Mouse (Mus musculus) splenic B cell, adult 2 months (primary cell): ENCODE measurements around the gene Gm10135.

ENCODE experiments used
- DNase-seq: peaks from one replicate; pipeline ENCODE4 v3.0.0-alpha.2; 2011; ENCODE audit warnings: low read depth, low spot score
- H3K27me3 ChIP-seq: 2 replicates; pipeline ENCODE4 v1.6.1; 2012; ENCODE audit warnings: mild to moderate bottlenecking, low read length, moderate library complexity, mixed read lengths; ENCODE audit not compliant: control insufficient read depth, poor library complexity, insufficient read depth, severe bottlenecking
- H3K36me3 ChIP-seq: 2 replicates; pipeline ENCODE4 v1.6.1; 2012; ENCODE audit warnings: mild to moderate bottlenecking, low read length, moderate library complexity, mixed read lengths; ENCODE audit not compliant: control insufficient read depth, poor library complexity, insufficient read depth, severe bottlenecking

Gm10135 gene

DNA sequence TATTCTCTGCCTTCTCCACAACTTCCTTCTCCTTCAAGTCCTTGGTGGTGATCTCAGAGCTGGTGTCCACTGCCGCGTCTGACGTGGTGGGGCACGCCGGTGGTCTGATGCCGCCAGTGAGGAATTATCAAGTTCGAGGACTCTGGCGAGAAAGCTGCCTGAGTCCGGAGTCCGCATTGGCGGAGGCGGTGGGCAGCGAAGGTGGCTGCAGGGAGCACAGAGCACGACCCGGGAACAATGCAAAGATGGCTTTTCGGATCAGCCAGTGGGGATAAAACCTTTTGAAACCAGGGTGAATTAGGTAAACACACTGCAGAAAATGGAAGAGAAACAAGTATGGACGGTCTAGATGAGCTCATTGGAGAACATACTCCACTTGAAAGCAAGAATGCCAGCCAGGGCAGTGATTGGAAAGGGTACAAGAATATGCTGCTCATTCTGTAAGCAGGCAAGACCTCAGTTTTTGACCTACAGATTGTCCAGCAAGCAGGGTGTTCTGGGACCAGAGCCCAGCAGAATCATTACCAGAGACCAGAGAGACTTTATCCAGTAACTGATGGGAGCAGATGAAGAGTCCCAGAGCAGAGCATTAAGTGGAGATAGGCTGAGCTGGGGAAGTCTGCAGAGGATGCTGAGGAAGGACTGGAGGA, 41.4 kb downstream of the Gm10135 start:
- no peak for DNase-seq
- Histone ChIP-seq H3K36me3 (no peaks in the 10 kb centered on the region), H3K27me3 (no peaks in the 10 kb centered on the region)

DNA sequence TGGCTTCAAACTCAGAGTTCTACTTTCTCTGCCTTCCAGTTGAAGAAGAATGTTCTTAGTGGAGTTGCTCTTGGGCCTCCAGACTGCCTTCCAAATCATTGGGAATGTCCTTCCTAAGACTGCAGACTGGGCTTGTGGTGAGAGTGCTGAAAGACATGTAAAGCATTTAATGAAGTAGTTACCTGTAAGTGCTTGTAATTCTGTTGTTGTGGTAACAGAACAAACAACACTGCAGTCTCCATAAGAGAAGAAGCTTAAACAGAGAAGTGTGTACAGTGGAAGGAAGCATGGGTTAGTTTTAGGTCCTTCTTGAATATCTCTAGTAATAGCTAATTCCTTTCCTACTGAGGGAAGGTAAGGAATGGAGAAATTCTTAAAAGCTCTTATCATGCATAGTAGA, 47.4 kb downstream of the Gm10135 start:
- DNase-seq: no peak

DNA sequence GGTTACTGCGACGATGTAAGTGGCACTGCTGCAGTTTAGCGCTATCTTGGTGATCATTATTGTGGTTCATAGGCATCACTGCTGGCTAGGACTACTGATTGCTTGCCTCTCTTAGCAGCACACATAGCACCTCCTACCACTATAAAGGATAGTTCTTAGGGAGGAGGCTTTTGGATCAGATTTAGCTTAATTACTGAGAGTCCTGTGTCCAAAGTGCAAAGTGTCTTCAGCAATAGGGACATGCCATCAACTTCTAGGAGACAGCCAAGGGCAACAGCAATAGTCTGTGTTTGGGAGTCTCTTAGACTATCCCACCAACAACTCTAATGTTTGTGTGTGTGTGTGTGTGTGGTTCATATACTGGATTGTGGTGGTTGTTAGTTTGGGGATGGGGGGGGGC, 51.7 kb downstream of the Gm10135 start:
- no peaks in the 10 kb centered on the region for H3K27me3 ChIP-seq
- DNase-seq: no peak
- no peaks in the 10 kb centered on the region for H3K36me3 ChIP-seq

More for the DNA sequence above, 47.4 kb downstream of the Gm10135 start:
- Histone ChIP-seq H3K36me3 (no peaks in the 10 kb centered on the region), H3K27me3 (no peaks in the 10 kb centered on the region)

DNA sequence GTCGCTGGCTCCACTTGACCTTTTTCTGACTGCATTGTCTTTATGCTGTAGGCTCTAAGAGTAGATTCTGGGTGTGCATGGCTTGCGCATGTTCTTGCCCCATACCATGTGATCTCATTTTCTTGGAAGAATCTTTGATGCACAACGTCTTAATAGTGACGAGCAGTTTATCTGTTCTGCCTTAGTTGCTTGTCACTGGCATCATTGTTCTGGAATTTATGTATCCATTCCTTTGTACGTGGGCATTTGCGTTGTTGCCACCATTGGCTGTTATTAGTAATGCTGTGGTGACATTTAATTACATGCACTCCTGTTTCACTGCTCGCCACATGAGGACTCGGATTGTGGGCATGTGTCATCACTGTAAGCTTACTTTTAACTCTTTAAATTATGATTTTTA, 53.3 kb downstream of the Gm10135 start:
- Histone ChIP-seq H3K36me3 (no peaks in the 10 kb centered on the region), H3K27me3 (no peaks in the 10 kb centered on the region)
- no peak for DNase-seq

DNA sequence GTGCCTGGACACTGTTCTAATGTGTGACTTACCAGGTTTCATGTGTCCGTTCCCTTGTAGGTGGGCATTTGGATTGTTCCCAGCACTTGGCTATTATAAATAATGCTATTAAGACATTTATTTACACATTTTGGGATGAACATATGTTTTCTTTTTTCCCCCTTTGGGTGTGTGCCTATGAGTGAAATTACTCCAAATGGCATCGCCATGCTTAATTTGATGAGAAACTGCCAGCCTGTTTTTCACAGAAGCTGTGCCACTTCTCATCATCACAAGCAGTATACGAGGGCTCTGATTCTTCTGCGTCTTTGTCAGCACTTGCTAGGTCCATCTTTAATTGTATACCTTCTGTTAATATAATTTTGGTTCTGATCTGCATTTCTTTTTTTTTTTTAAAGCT, 54.1 kb downstream of the Gm10135 start:
- Histone ChIP-seq H3K27me3 (no peaks in the 10 kb centered on the region), H3K36me3 (no peaks in the 10 kb centered on the region)
- DNase-seq: no peak

DNA sequence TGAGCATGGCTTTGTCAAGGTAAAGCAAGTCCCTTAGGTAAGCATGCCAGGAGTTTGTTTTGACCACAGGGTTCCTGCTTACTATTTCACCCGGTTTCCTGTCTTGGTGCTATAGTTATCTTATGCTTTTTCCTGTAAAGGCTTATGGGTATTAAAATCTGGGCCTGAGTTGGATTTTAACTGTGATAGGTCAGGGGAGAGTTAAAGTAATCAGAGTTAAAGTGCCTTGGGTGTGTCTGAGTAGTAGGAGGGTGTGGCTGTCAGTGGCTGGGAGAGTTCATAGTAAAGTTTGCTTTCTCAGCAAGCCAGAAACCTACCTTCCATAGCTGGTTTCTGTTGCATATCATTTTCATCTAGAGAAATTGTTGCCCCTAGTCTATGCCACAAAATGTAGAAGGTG, 57.7 kb downstream of the Gm10135 start:
- H3K27me3 ChIP-seq: no peaks in the 10 kb centered on the region
- H3K36me3 ChIP-seq: no peaks in the 10 kb centered on the region
- peak; percentile 19 for DNase-seq

DNA sequence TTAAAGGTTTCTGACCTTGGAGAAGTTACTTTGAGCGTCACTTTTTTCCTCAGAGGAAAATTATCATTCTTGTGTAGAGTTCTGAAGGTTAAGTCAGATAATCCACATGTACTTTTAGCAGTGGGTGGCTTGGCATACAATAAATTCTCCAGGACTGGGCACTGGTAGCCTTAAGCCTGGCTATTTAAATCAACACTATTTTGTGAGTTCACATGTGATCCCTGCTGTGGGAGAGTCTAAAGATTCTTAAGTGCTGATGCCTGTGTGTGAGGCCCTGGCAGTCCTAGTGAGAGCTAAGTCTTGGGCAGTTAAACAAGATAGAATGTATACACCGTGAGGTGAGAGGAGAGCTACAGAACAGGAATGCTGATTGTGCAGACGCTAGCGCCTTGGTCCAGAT, 58.5 kb downstream of the Gm10135 start:
- Histone ChIP-seq H3K27me3 (no peaks in the 10 kb centered on the region), H3K36me3 (no peaks in the 10 kb centered on the region)
- DNase-seq: no peak
